Mouse (Mus musculus): ENCODE results near the gene Mybpc1.
A peak's percentile ranks its signal among the peaks of the same experiment; 100 is the strongest.

The Mybpc1 gene

GRCm38 (mm10) chr10:88604943-88605342 lies at the start of gene Mybpc1:
Mybpc1 (minus strand) TSS chr10:88605152.
- DNase-seq: no peak

GRCm38 (mm10) chr10:88645448-88645847 lies 40.5 kb upstream of the Mybpc1 start:
- no peak for DNase-seq

GRCm38 (mm10) chr10:88631330-88631953 lies 26.5 kb upstream of the Mybpc1 start:
- DNase-seq: no peak

GRCm38 (mm10) chr10:88630663-88631329 lies 25.8 kb upstream of the Mybpc1 start:
- no peak for DNase-seq

GRCm38 (mm10) chr10:88627052-88627451 lies 22.1 kb upstream of the Mybpc1 start:
- no peak for DNase-seq

- no peak for DNase-seq
Measured at GRCm38 (mm10) chr10:88626176-88626575, 21.2 kb upstream of the Mybpc1 start.

GRCm38 (mm10) chr10:88624300-88624699 lies 19.3 kb upstream of the Mybpc1 start:
- no peak for DNase-seq

- peak; percentile 9 to 29 for DNase-seq
Measured at GRCm38 (mm10) chr10:88622624-88623023, 17.7 kb upstream of the Mybpc1 start.

- no peak for DNase-seq
Measured at GRCm38 (mm10) chr10:88620809-88621208, 15.9 kb upstream of the Mybpc1 start.

GRCm38 (mm10) chr10:88613051-88613450 lies 8.1 kb upstream of the Mybpc1 start:
- no peak for DNase-seq

GRCm38 (mm10) chr10:88606686-88607085 lies 1.7 kb upstream of the Mybpc1 start:
- DNase-seq: no peak

GRCm38 (mm10) chr10:88606065-88606464 lies 1.1 kb upstream of the Mybpc1 start:
- DNase-seq: no peak

- no peak for DNase-seq
Measured at GRCm38 (mm10) chr10:88603773-88604172, 1.2 kb downstream of the Mybpc1 start.

- DNase-seq: no peak
Measured at GRCm38 (mm10) chr10:88603256-88603655, 1.7 kb downstream of the Mybpc1 start.

- no peak for DNase-seq
Measured at GRCm38 (mm10) chr10:88600591-88600990, 4.4 kb downstream of the Mybpc1 start.

GRCm38 (mm10) chr10:88592316-88592715 lies 12.6 kb downstream of the Mybpc1 start:
- DNase-seq: no peak

- DNase-seq: peak in 1 of 2 experiments; percentile 12
Measured at GRCm38 (mm10) chr10:88591042-88591441, 13.9 kb downstream of the Mybpc1 start.

GRCm38 (mm10) chr10:88584469-88584868 lies 20.5 kb downstream of the Mybpc1 start:
- no peak for DNase-seq

GRCm38 (mm10) chr10:88580786-88581185 lies 24.2 kb downstream of the Mybpc1 start:
- no peak for DNase-seq

- no peak for DNase-seq
Measured at GRCm38 (mm10) chr10:88578651-88579050, 26.3 kb downstream of the Mybpc1 start.

- no peak for DNase-seq
Measured at GRCm38 (mm10) chr10:88574115-88574635, 30.8 kb downstream of the Mybpc1 start.

- DNase-seq: no peak
Measured at GRCm38 (mm10) chr10:88572123-88572522, 32.8 kb downstream of the Mybpc1 start.

GRCm38 (mm10) chr10:88557046-88557445 lies 47.9 kb downstream of the Mybpc1 start:
- DNase-seq: no peak

GRCm38 (mm10) chr10:88552738-88553137 lies 52.2 kb downstream of the Mybpc1 start:
- no peak for DNase-seq

All from lung, adult 18-20 months (tissue).